Mouse (Mus musculus) heart, embryonic 12.5 days (tissue): ENCODE results near the gene Il10rb. TPM values are rescaled to one million over a fixed set of nuclear protein-coding genes. Genes with fewer than 3 reads are reported as not detected.

Experiments
- ATAC-seq: fragments of 200-750 bp; cut with Nextera tagmentation; 2 replicates; pipeline ENCODE4 v1.8.0; 2017; ENCODE audit warnings: moderate TSS enrichment, moderate library complexity; ENCODE audit not compliant: insufficient number of reproducible peaks, low FRiP score
- H3K27ac ChIP-seq: fragments of 300-500 bp; sonication (generic); 2 replicates; pipeline ENCODE4 v1.5.1; 2016; ENCODE audit warnings: mild to moderate bottlenecking, moderate library complexity; ENCODE audit not compliant: poor library complexity, severe bottlenecking
- H3K27me3 ChIP-seq: fragments of 300-500 bp; sonication (generic); replicated peaks from 2 replicates; pipeline ENCODE4 v1.6.1; 2016; ENCODE audit warnings: mild to moderate bottlenecking, moderate library complexity
- H3K36me3 ChIP-seq: fragments of 300-500 bp; sonication (generic); 2 replicates; pipeline ENCODE4 v1.6.1; 2016; ENCODE audit warnings: mild to moderate bottlenecking, moderate library complexity
- H3K4me1 ChIP-seq: fragments of 300-500 bp; sonication (generic); replicated peaks from 2 replicates; pipeline ENCODE4 v1.6.1; 2016; ENCODE audit warnings: mild to moderate bottlenecking
- H3K4me2 ChIP-seq: fragments of 300-500 bp; sonication (generic); 2 replicates; pipeline ENCODE4 v1.6.1; 2016; ENCODE audit warnings: mild to moderate bottlenecking, moderate library complexity
- H3K4me3 ChIP-seq: fragments of 300-500 bp; sonication (generic); 2 replicates; pipeline ENCODE4 v1.5.1; 2016; ENCODE audit warnings: mild to moderate bottlenecking
- H3K9ac ChIP-seq: fragments of 300-500 bp; sonication (generic); 2 replicates; pipeline ENCODE4 v1.6.1; 2016; ENCODE audit warnings: mild to moderate bottlenecking, moderate library complexity
- H3K9me3 ChIP-seq: fragments of 300-500 bp; sonication (generic); replicated peaks from 2 replicates; pipeline ENCODE4 v1.6.1; 2016; ENCODE audit warnings: mild to moderate bottlenecking, moderate library complexity
- WGBS: fragments of 180-500 bp; shearing (Covaris S2); methylation state at CpG from one replicate; pipeline ENCODE4 v1.1.7; 2016; 5-methylcytosine and 5-hydroxymethylcytosine counted together
- polyA plus RNA-seq: library from polyadenylated mRNA; unstranded; fragments of >200 nt; fragmentation: Nextera tagmentation; extraction: Ambion mirVana; gene quantifications from 2 replicates; pipeline ENCODE4 v1.2.1, GENCODE M21; 2016

Gene Il10rb
- polyA plus RNA-seq, 1 experiment from 2014 or later: 42.6 TPM

- H3K36me3 ChIP-seq: peaks cover 27% of the 10 kb centered on the region
- no peak overlapping the region for H3K4me2 ChIP-seq
- H3K27ac ChIP-seq: no peak overlapping the region
- no peak overlapping the region for H3K9ac ChIP-seq
- ATAC-seq: no peak
- H3K27me3 ChIP-seq: no peaks in the 10 kb centered on the region
- H3K4me3 ChIP-seq: no peak overlapping the region
- WGBS: 86% methylated on average over 6 of the region's 6 CpGs
- H3K9me3 ChIP-seq: no peaks in the 10 kb centered on the region
- H3K4me1 ChIP-seq: peaks cover 5% of the 10 kb centered on the region; the same call in 1 of the 2 replicates
Observed at GRCm38 (mm10) chr16:91401569-91402165, 4.3 kb upstream of the Il10rb start.

GRCm38 (mm10) chr16:91403784-91404183 is 2.2 kb upstream of the Il10rb start:
- no peaks in the 10 kb centered on the region for H3K9me3 ChIP-seq
- WGBS: 68% methylated on average over 9 of the region's 9 CpGs
- ATAC-seq: no peak
- no peak overlapping the region for H3K9ac ChIP-seq
- peaks cover 31% of the 10 kb centered on the region for H3K36me3 ChIP-seq
- H3K27me3 ChIP-seq: no peaks in the 10 kb centered on the region
- no peak overlapping the region for H3K27ac ChIP-seq
- H3K4me2 ChIP-seq: no peak overlapping the region
- no peak overlapping the region for H3K4me3 ChIP-seq
- peaks cover 21% of the 10 kb centered on the region for H3K4me1 ChIP-seq

GRCm38 (mm10) chr16:91404187-91404586 is 1.8 kb upstream of the Il10rb start:
- 90% methylated on average over 8 of the region's 8 CpGs for WGBS
- Histone ChIP-seq H3K9me3 (no peaks in the 10 kb centered on the region), H3K4me1 (peaks cover 25% of the 10 kb centered on the region), H3K36me3 (peaks cover 35% of the 10 kb centered on the region), H3K4me2 (no peak overlapping the region), H3K4me3 (no peak overlapping the region), H3K27me3 (no peaks in the 10 kb centered on the region), H3K9ac (no peak overlapping the region), H3K27ac (no peak overlapping the region)
- ATAC-seq: no peak

GRCm38 (mm10) chr16:91404828-91405577 is 961 bp upstream of the Il10rb start:
- ATAC-seq: no peak
- Histone ChIP-seq H3K27ac (no peak overlapping the region), H3K4me2 (no peak overlapping the region; the same call in 1 of the 2 replicates), H3K9ac (no peak overlapping the region), H3K4me1 (peaks cover 30% of the 10 kb centered on the region), H3K9me3 (no peaks in the 10 kb centered on the region), H3K27me3 (no peaks in the 10 kb centered on the region), H3K36me3 (peaks cover 40% of the 10 kb centered on the region), H3K4me3 (no peak overlapping the region)
- 75% methylated on average over 10 of the region's 10 CpGs for WGBS

GRCm38 (mm10) chr16:91406585-91407220 is 739 bp downstream of the Il10rb start:
- Histone ChIP-seq H3K27me3 (no peaks in the 10 kb centered on the region), H3K4me2 (peak overlapping the region; percentile 83), H3K9ac (peak overlapping the region; percentile 88), H3K27ac (peak overlapping the region; percentile 82), H3K4me3 (peak overlapping the region; percentile 73), H3K36me3 (peaks cover 37% of the 10 kb centered on the region), H3K9me3 (no peaks in the 10 kb centered on the region), H3K4me1 (peaks cover 36% of the 10 kb centered on the region)
- WGBS: 1% methylated on average over 13 of the region's 13 CpGs
- ATAC-seq: peak; percentile 59

GRCm38 (mm10) chr16:91413102-91413844 is 7.3 kb downstream of the Il10rb start:
- Histone ChIP-seq H3K4me3 (no peak overlapping the region), H3K36me3 (peaks cover 60% of the 10 kb centered on the region), H3K4me2 (no peak overlapping the region), H3K9me3 (no peaks in the 10 kb centered on the region), H3K27ac (no peak overlapping the region), H3K9ac (no peak overlapping the region), H3K4me1 (peaks cover 37% of the 10 kb centered on the region), H3K27me3 (no peaks in the 10 kb centered on the region)
- no peak for ATAC-seq
- 58% methylated on average over 12 of the region's 12 CpGs for whole genome bisulfite sequencing

- ATAC-seq: no peak
- Histone ChIP-seq H3K4me2 (no peak overlapping the region), H3K9ac (no peak overlapping the region), H3K4me1 (peaks cover 20% of the 10 kb centered on the region), H3K4me3 (no peak overlapping the region), H3K36me3 (peaks cover 67% of the 10 kb centered on the region), H3K27ac (no peak overlapping the region), H3K27me3 (no peaks in the 10 kb centered on the region), H3K9me3 (no peaks in the 10 kb centered on the region)
- 79% methylated on average over 9 of the region's 9 CpGs for WGBS
Observed at GRCm38 (mm10) chr16:91415391-91416189, 9.6 kb downstream of the Il10rb start.

GRCm38 (mm10) chr16:91416357-91416756 is 10.4 kb downstream of the Il10rb start:
- peaks cover 19% of the 10 kb centered on the region for H3K4me1 ChIP-seq
- peak overlapping the region; percentile 49; the same call in 1 of the 2 replicates for H3K4me2 ChIP-seq
- 95% methylated on average over 6 of the region's 6 CpGs for WGBS
- no peak overlapping the region for H3K9ac ChIP-seq
- H3K4me3 ChIP-seq: no peak overlapping the region
- H3K27me3 ChIP-seq: no peaks in the 10 kb centered on the region
- H3K9me3 ChIP-seq: no peaks in the 10 kb centered on the region
- H3K36me3 ChIP-seq: peaks cover 74% of the 10 kb centered on the region
- ATAC-seq: no peak
- H3K27ac ChIP-seq: peak overlapping the region; percentile 89

GRCm38 (mm10) chr16:91416938-91417337 is 11.0 kb downstream of the Il10rb start:
- peaks cover 19% of the 10 kb centered on the region for H3K4me1 ChIP-seq
- no peak overlapping the region for H3K4me3 ChIP-seq
- H3K9me3 ChIP-seq: no peaks in the 10 kb centered on the region
- H3K9ac ChIP-seq: 0 out of 2 replicates have a peak overlapping the region, but pooled peaks have one; percentile 25
- WGBS: 34% methylated on average over 7 of the region's 7 CpGs
- no peaks in the 10 kb centered on the region for H3K27me3 ChIP-seq
- peak; percentile 46; the same call in 1 of the 2 replicates for ATAC-seq
- H3K36me3 ChIP-seq: peaks cover 76% of the 10 kb centered on the region
- H3K4me2 ChIP-seq: peak overlapping the region; percentile 49; the same call in 1 of the 2 replicates
- peak overlapping the region; percentile 89 for H3K27ac ChIP-seq

- peaks cover 74% of the 10 kb centered on the region for H3K36me3 ChIP-seq
- no peak overlapping the region for H3K27ac ChIP-seq
- H3K4me1 ChIP-seq: peaks cover 17% of the 10 kb centered on the region
- no peaks in the 10 kb centered on the region for H3K9me3 ChIP-seq
- no peak overlapping the region for H3K4me2 ChIP-seq
- H3K9ac ChIP-seq: no peak overlapping the region
- 81% methylated on average over 5 of the region's 5 CpGs for WGBS
- ATAC-seq: no peak
- H3K4me3 ChIP-seq: no peak overlapping the region
- H3K27me3 ChIP-seq: no peaks in the 10 kb centered on the region
Observed at GRCm38 (mm10) chr16:91418531-91418930, 12.6 kb downstream of the Il10rb start.
